Mouse (Mus musculus) adrenal gland, adult 18-20 months (tissue): ENCODE measurements around the gene Gpr15. TPM values are rescaled to one million over a fixed set of nuclear protein-coding genes. Genes with fewer than 3 reads are reported as not detected.
A peak's percentile ranks its signal among the peaks of the same experiment; 100 is the strongest.

Experiments
- DNase-seq, 2 experiments: peaks; one replicate each; pipeline ENCODE4 v3.0.0; 2021 to 2022; ENCODE audit warnings: low spot score in 2 of 2
- microRNA-seq, 2 experiments: library from miRNA; unstranded; fragments of <30 nt; microRNA quantifications; one replicate each; pipeline ENCODE4 v1.2.0; 2021; ENCODE audit warnings: borderline number of aligned reads in 2 of 2
- total RNA-seq, 2 experiments: library from RNA; stranded (reverse); gene quantifications; 1 replicate in 1 of 2; 2 replicates in 1 of 2; pipeline ENCODE4 v1.2.3; 2021

The Gpr15 gene
- total RNA-seq, 2 experiments from 2014 or later = not detected

GRCm38 (mm10) chr16:58672396-58672795 is 46.5 kb downstream of the Gpr15 start:
- no peak for DNase-seq

GRCm38 (mm10) chr16:58671212-58671985 is 47.5 kb downstream of the Gpr15 start:
- no peak for DNase-seq

GRCm38 (mm10) chr16:58670643-58671042 is 48.2 kb downstream of the Gpr15 start:
- no peak for DNase-seq

GRCm38 (mm10) chr16:58669917-58670630 is 48.8 kb downstream of the Gpr15 start, which contains the start of gene Cpox:
Gene Cpox (plus strand): TSS chr16:58670292.
- DNase-seq = peak; percentile 69 to 76

GRCm38 (mm10) chr16:58669264-58669663 is 49.6 kb downstream of the Gpr15 start:
- no peak for DNase-seq

GRCm38 (mm10) chr16:58668586-58668985 is 50.3 kb downstream of the Gpr15 start:
- no peak for DNase-seq

Small RNA genes lying within 50 kb of the gene (microRNA-seq; reads per million reads assigned to microRNA genes)
- 0 reads per million in 2 experiments for gene Gm27564

Other genes starting within 250 kb of the Gpr15 start
- gene St3gal6, start 194.8 kb downstream of the Gpr15 start, total RNA-seq = 10 to 100 TPM; 23.1 to 29.1 TPM
- gene Gm813, start 102.1 kb downstream of the Gpr15 start, total RNA-seq = not detected
- gene E330017A01Rik, start 80.3 kb downstream of the Gpr15 start, total RNA-seq = not detected
- gene Cpox, start 48.8 kb downstream of the Gpr15 start, total RNA-seq = 10 to 100 TPM; 11.4 to 14.5 TPM
- gene Cldnd1, start 8.8 kb upstream of the Gpr15 start, total RNA-seq = 10 to 100 TPM; 67.0 to 77.6 TPM
- not detected for gene Olfr172, start 44.1 kb upstream of the Gpr15 start, total RNA-seq
- gene Olfr173, start 81.2 kb upstream of the Gpr15 start, total RNA-seq = not detected
- gene Olfr175-ps1, start 107.7 kb upstream of the Gpr15 start, total RNA-seq = not detected
- not detected for gene Olfr177, start 155.7 kb upstream of the Gpr15 start, total RNA-seq
- gene Olfr178, start 173.0 kb upstream of the Gpr15 start, total RNA-seq = not detected
- not detected for gene Olfr181, start 209.7 kb upstream of the Gpr15 start, total RNA-seq
- not detected for gene Olfr180, start 210.3 kb upstream of the Gpr15 start, total RNA-seq